15 mouse cellular contexts compared by ENCODE assay signal in the genomic region with DNA sequence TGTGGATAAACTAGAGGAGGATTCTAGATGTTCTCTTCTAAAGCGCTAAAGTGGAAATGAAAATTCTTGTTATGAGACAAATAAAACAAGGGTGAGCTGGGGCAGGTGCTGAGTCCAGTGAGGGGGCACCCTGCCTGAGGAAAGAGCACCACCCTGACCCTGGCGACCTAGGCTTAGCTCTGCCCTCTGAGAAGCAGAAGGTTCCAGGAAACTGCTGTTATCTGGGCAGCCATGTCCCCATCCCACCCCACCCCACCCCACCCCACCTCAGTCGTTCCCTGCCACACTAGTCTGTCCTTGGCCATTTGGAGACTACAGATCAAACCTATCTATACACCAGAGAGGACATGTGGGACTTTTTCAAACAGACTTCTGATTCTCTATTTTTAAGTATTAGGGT.
DNase-seq lines count a peak whose midpoint lies in the region; ATAC-seq and TF ChIP-seq lines count a peak whose summit lies in the region.
"Had no signal": no experiment of that assay in that cellular context is flagged by ENCODE, and none has a peak within 500 bp of the region (broad histone marks: within the 10 kb centered on the region; RNA-seq: fewer than 3 reads in every experiment).

No protein-coding gene starts in this region.

- no peak overlapping the region for H3K9ac ChIP-seq in intestine, embryonic 15.5 days
- H3K9ac ChIP-seq in intestine, postnatal 0 days (ENCODE audit: low read depth, low read length): no peak overlapping the region
- no peak overlapping the region for H3K9ac ChIP-seq in intestine, embryonic 16.5 days (ENCODE audit: low read depth, low read length)
- H3K9ac ChIP-seq in liver, embryonic 14.5 days (replicated peaks): peak overlapping the region; percentile 69
- H3K9ac ChIP-seq: heart, embryonic 13.5 days; neural tube, embryonic 12.5 days had no signal

- H3K27ac ChIP-seq in intestine, embryonic 15.5 days: no peak overlapping the region
- no peak overlapping the region for H3K27ac ChIP-seq in intestine, postnatal 0 days (ENCODE audit: low read depth, low read length)
- no peak overlapping the region for H3K27ac ChIP-seq in intestine, embryonic 16.5 days (ENCODE audit: low read length)
- H3K27ac ChIP-seq in liver, embryonic 14.5 days: peak overlapping the region; percentile 92
- H3K27ac ChIP-seq: heart, embryonic 13.5 days; neural tube, embryonic 12.5 days had no signal

- H3K36me3 ChIP-seq in intestine, embryonic 15.5 days: no peaks in the 10 kb centered on the region
- H3K36me3 ChIP-seq in intestine, postnatal 0 days (ENCODE audit: control insufficient read depth, insufficient read depth): no peaks in the 10 kb centered on the region
- no peaks in the 10 kb centered on the region for H3K36me3 ChIP-seq in intestine, embryonic 16.5 days (ENCODE audit: control insufficient read depth, insufficient read depth, low read length)
- H3K36me3 ChIP-seq in liver, embryonic 14.5 days (replicated peaks; ENCODE audit: control insufficient read depth, insufficient read depth, low read depth): no peaks in the 10 kb centered on the region
- H3K36me3 ChIP-seq: heart, embryonic 13.5 days; neural tube, embryonic 12.5 days had no signal

- peak; percentile 75 for TF ChIP-seq EP300 in liver, embryonic 14.5 days (IDR thresholded peaks at IDR 0.05; ENCODE audit: low read depth)

- no peaks in the 10 kb centered on the region for H3K27me3 ChIP-seq in intestine, embryonic 15.5 days (replicated peaks)
- no peaks in the 10 kb centered on the region for H3K27me3 ChIP-seq in intestine, postnatal 0 days (replicated peaks; ENCODE audit: control insufficient read depth, insufficient read depth, low read length)
- H3K27me3 ChIP-seq in intestine, embryonic 16.5 days (replicated peaks; ENCODE audit: control insufficient read depth, insufficient read depth, low read length): no peaks in the 10 kb centered on the region
- H3K27me3 ChIP-seq in liver, embryonic 14.5 days (ENCODE audit: control insufficient read depth, insufficient read depth, low read length): no peaks in the 10 kb centered on the region
- H3K27me3 ChIP-seq: heart, embryonic 13.5 days; neural tube, embryonic 12.5 days had no signal

- peak; percentile 76 to 79 (median 76) for DNase-seq in liver, embryonic 14.5 days (ENCODE audit: low read depth in 3 of 3, low spot score in 3 of 3)
- peak; percentile 16 for DNase-seq in yolk sac, embryonic 10.5 days (ENCODE audit: low spot score)
- DNase-seq in lung, postnatal 4 days: no peak
- DNase-seq: adrenal gland, postnatal 36 days; cerebellum, postnatal 25 days; lung, postnatal 14 days; right cerebral cortex, postnatal 4 days; thymus, adult 18-20 months had no signal

- H3K4me3 ChIP-seq in intestine, embryonic 15.5 days (replicated peaks): no peak overlapping the region
- H3K4me3 ChIP-seq in intestine, postnatal 0 days (ENCODE audit: low read depth, low read length): no peak overlapping the region
- no peak overlapping the region for H3K4me3 ChIP-seq in intestine, embryonic 16.5 days (ENCODE audit: low read length)
- peak overlapping the region in 1 of 2 experiments; percentile 5; a peak in 2 of 4 replicates for H3K4me3 ChIP-seq in liver, embryonic 14.5 days (ENCODE audit: insufficient read depth in 1 of 2, low read depth in 2 of 2, low read length in 2 of 2)
- H3K4me3 ChIP-seq: heart, embryonic 13.5 days; neural tube, embryonic 12.5 days had no signal

- no peak overlapping the region for H3K4me2 ChIP-seq in intestine, embryonic 15.5 days (replicated peaks)
- no peak overlapping the region for H3K4me2 ChIP-seq in intestine, postnatal 0 days (replicated peaks; ENCODE audit: low read depth)
- no peak overlapping the region for H3K4me2 ChIP-seq in intestine, embryonic 16.5 days (ENCODE audit: low read depth, low read length)
- H3K4me2 ChIP-seq in liver, embryonic 14.5 days (ENCODE audit: low read depth): peak overlapping the region; percentile 53
- H3K4me2 ChIP-seq: heart, embryonic 13.5 days; neural tube, embryonic 12.5 days had no signal

- no peaks in the 10 kb centered on the region for H3K9me3 ChIP-seq in intestine, embryonic 15.5 days
- H3K9me3 ChIP-seq in intestine, postnatal 0 days (ENCODE audit: control insufficient read depth): no peaks in the 10 kb centered on the region
- no peaks in the 10 kb centered on the region for H3K9me3 ChIP-seq in intestine, embryonic 16.5 days (ENCODE audit: control insufficient read depth, low read length)
- no peaks in the 10 kb centered on the region for H3K9me3 ChIP-seq in liver, embryonic 14.5 days (ENCODE audit: control insufficient read depth, low read length)
- H3K9me3 ChIP-seq: heart, embryonic 13.5 days; neural tube, embryonic 12.5 days had no signal

- TF ChIP-seq CTCF in intestine, postnatal 0 days (IDR thresholded peaks at IDR 0.05; ENCODE audit: low read depth): no peak
- no peak for TF ChIP-seq CTCF in liver, embryonic 14.5 days (IDR thresholded peaks at IDR 0.05; ENCODE audit: low read depth)

- 63% methylated on average over 3 of the region's 3 CpGs for WGBS in intestine, embryonic 15.5 days
- WGBS in intestine, postnatal 0 days: 60% methylated on average over 3 of the region's 3 CpGs
- WGBS in intestine, embryonic 16.5 days: 67% methylated on average over 3 of the region's 3 CpGs
- WGBS in liver, embryonic 14.5 days (ENCODE audit: insufficient replicate concordance): 23% methylated on average over 3 of the region's 3 CpGs

- no peaks in the 10 kb centered on the region for H3K4me1 ChIP-seq in intestine, embryonic 15.5 days (replicated peaks)
- H3K4me1 ChIP-seq in intestine, postnatal 0 days (replicated peaks; ENCODE audit: control insufficient read depth, insufficient read depth, low read length): no peaks in the 10 kb centered on the region
- H3K4me1 ChIP-seq in intestine, embryonic 16.5 days (ENCODE audit: control insufficient read depth, insufficient read depth, low read length): no peaks in the 10 kb centered on the region
- H3K4me1 ChIP-seq in liver, embryonic 14.5 days (replicated peaks; ENCODE audit: control insufficient read depth in 2 of 2, insufficient read depth in 2 of 2, low read length in 1 of 2): peaks cover 66 to 67% of the 10 kb centered on the region in 2 experiments
- H3K4me1 ChIP-seq: neural tube, embryonic 12.5 days had no signal

- peak; percentile 53; the same call in 1 of the 2 replicates for ATAC-seq in intestine, embryonic 15.5 days
- no peak for ATAC-seq in intestine, postnatal 0 days
- peak; percentile 48; the same call in 1 of the 2 replicates for ATAC-seq in intestine, embryonic 16.5 days
- ATAC-seq in liver, embryonic 14.5 days (ENCODE audit: insufficient read depth): peak; percentile 99
- ATAC-seq in megakaryocyte, adult 5-6 weeks (ENCODE audit: poor library complexity, severe bottlenecking): no peak
- ATAC-seq: forebrain, embryonic 16.5 days had no signal

Comparison
In these comparisons a context has a peak if more than half of its experiments do, and no peak if none do; other contexts are left out.
1. ATAC-seq: peak in intestine, embryonic 15.5 days (single experiment), intestine, embryonic 16.5 days (single experiment) and liver, embryonic 14.5 days (single experiment); none in intestine, postnatal 0 days (single experiment) and megakaryocyte, adult 5-6 weeks (single experiment).
2. DNase-seq: peak in liver, embryonic 14.5 days (3 of 3) and yolk sac, embryonic 10.5 days (single experiment); none in lung, postnatal 4 days (0 of 2).